Mouse (Mus musculus) heart, postnatal 36 days (tissue): ENCODE results near the gene Slc25a44. TPM values are rescaled to one million over a fixed set of nuclear protein-coding genes. Genes with fewer than 3 reads are reported as not detected.
"Not testable (repeated sequence)": the region's sequence is repeated elsewhere in the genome, so short reads cannot be mapped to it uniquely, and the experiment has no call there.

ENCODE experiments used
- DNase-seq, 2 experiments: peaks; one replicate each; pipeline ENCODE4 v3.0.0; 2021 to 2022
- intact Hi-C: fragments of 180-260 bp; cut with DNase I; formaldehyde crosslinking; loops from one replicate; pipeline ENCODE4 v1.15.1; 2025
- microRNA-seq, 2 experiments: library from miRNA; unstranded; fragments of <30 nt; microRNA quantifications; one replicate each; pipeline ENCODE4 v1.2.0; 2021; ENCODE audit warnings: borderline number of aligned reads in 2 of 2
- total RNA-seq, 2 experiments: library from RNA; stranded (reverse); gene quantifications; 2 replicates each; pipeline ENCODE4 v1.2.3; 2021

The Slc25a44 gene
- total RNA-seq, 2 experiments from 2014 or later, result 11.6 to 15.6 TPM

- intact Hi-C loops, DNase-seq: not testable (repeated sequence)
Observed at GRCm38 (mm10) chr3:88375750-88376626, 49.0 kb downstream of the Slc25a44 start.

DNA sequence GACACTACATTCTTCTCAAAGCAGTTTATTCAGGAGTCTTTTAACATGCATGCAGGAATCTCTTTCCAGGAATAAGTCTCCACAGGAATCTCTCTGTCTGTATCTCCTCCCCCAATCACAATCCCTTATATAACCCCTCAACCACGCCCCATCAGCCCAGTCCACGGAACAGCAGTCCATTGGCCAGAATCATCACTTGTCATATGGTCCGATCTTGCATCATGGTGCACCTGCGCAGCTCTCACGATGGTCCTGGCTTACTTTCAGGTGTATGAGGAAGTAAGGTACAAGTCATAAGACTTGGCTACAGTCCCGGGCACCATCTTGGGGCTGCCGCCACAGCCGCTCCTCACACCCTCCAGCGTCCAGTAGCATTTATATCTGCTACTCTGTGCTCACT is 52.3 kb downstream of the Slc25a44 start, which contains the start of gene Bglap3:
Gene Bglap3 (minus strand): TSS at position 101 of the 400 bp plus-strand sequence.
- intact Hi-C loops, DNase-seq: not testable (repeated sequence)

DNA sequence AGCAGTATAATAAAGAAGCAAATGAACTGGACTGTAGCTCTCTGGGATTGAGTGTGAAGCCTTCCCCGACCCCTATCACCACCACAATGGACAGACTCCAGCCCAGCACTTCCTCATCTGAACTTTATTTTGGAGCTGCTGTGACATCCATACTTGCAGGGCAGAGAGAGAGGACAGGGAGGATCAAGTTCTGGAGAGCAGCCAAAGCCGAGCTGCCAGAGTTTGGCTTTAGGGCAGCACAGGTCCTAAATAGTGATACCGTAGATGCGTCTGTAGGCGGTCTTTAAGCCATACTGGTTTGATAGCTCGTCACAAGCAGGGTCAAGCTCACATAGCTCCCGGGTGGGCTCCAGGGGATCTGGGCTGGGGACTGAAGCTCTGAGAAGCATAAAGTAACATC is 56.4 kb downstream of the Slc25a44 start:
- DNase-seq, intact Hi-C loops: not testable (repeated sequence)

- intact Hi-C loops, DNase-seq: not testable (repeated sequence)
Observed at GRCm38 (mm10) chr3:88367517-88367916, 57.4 kb downstream of the Slc25a44 start.

GRCm38 (mm10) chr3:88366830-88367428 is 58.0 kb downstream of the Slc25a44 start:
- DNase-seq, result peak in 1 of 2 experiments; percentile 19
- intact Hi-C loops, result not testable (repeated sequence)

GRCm38 (mm10) chr3:88365705-88366361 is 59.1 kb downstream of the Slc25a44 start:
- intact Hi-C loops, result no loop called here
- DNase-seq, result no peak

DNA sequence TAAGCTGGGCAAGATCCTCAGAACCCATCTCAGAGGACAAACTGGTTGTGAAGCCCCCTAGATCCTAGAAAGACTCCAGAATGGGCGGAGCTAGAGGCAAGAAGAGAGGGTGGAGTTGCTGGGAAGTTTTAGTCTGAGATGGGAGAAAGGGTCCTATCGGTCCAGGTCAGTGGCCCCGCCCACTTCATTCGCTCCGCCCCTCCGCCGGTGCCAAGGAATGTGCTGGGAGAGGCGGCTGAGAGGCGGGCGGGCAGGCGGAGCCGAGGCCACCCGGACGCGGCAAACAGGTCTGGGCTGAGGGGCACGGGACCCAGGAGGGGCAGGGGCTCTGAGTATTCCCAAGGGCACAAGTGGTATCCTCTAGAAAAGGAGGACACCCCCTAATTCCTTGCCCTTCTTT is 60.6 kb downstream of the Slc25a44 start, which contains the start of gene Paqr6:
Gene Paqr6 (plus strand): TSS at position 248 of the 400 bp plus-strand sequence.
- peak; percentile 59 to 74 for DNase-seq
- intact Hi-C loops, result no loop called here

- no peak for DNase-seq
- intact Hi-C loops, result no loop called here
Observed at GRCm38 (mm10) chr3:88363700-88364099, 61.2 kb downstream of the Slc25a44 start.

- intact Hi-C loops, result no loop called here
- DNase-seq, result no peak
Observed at GRCm38 (mm10) chr3:88361612-88362313, 63.2 kb downstream of the Slc25a44 start.

DNA sequence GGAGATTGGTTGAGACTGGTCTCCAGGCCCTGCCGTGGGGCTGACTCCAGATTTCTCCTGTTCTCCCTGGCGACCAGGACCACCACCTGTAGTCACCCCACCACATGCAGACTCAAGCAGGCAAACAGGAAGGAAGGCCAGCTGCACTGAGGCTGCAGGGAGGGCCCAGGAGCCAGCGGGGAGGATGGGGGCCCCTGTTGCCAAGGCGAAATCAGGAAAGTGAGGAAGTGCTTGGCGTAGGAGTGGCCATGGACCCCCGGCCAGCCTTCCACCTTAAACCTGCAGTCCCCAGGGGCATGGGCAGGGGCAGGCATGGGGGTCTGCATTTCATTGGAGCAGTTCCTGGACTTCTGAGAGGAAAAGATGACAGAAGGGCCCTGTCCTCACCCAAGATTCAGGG is 63.8 kb downstream of the Slc25a44 start:
- intact Hi-C loops, result no loop called here
- no peak for DNase-seq

Small RNA genes lying within 50 kb of the gene (microRNA-seq; reads per million reads assigned to microRNA genes)
- 0 to 0.67 reads per million in 2 experiments for gene Mir7011

Other genes starting within 250 kb of the Slc25a44 start
- not detected for gene Rhbg, start 170.4 kb downstream of the Slc25a44 start, total RNA-seq
- under 1 TPM; 0.33 to 0.43 TPM for gene Gm38392, start 137.9 kb downstream of the Slc25a44 start, total RNA-seq
- gene Tsacc, start 128.1 kb downstream of the Slc25a44 start, total RNA-seq, result 1 to 10 TPM; 5.2 to 6.8 TPM
- gene Cct3, start 128.0 kb downstream of the Slc25a44 start, total RNA-seq, result 100 to 1,000 TPM; 164 to 174 TPM
- 10 to 100 TPM; 87.9 to 88.4 TPM for gene Glmp, start 100.1 kb downstream of the Slc25a44 start, total RNA-seq
- gene Tmem79, start 89.0 kb downstream of the Slc25a44 start, total RNA-seq, result 1 to 10 TPM; 1.1 to 2.1 TPM
- gene Smg5, start 88.9 kb downstream of the Slc25a44 start, total RNA-seq, result 10 to 100 TPM; 38.7 to 42.7 TPM
- gene Paqr6, start 60.6 kb downstream of the Slc25a44 start, total RNA-seq, result 1 to 10 TPM in 1 of 2 experiments, under 1 TPM in 1; 0.46 to 1.2 TPM
- not detected for gene Bglap3, start 52.4 kb downstream of the Slc25a44 start, total RNA-seq
- not detected for gene Bglap2, start 46.4 kb downstream of the Slc25a44 start, total RNA-seq
- not detected for gene Bglap, start 40.7 kb downstream of the Slc25a44 start, total RNA-seq
- gene Pmf1, start 14.8 kb downstream of the Slc25a44 start, total RNA-seq, result 10 to 100 TPM; 14.5 to 18.3 TPM
- gene Sema4a, start 36.0 kb upstream of the Slc25a44 start, total RNA-seq, result 1 to 10 TPM; 3.1 to 3.6 TPM
- gene Lmna, start 84.8 kb upstream of the Slc25a44 start, total RNA-seq, result 100 to 1,000 TPM; 121 to 130 TPM
- gene Mex3a, start 107.3 kb upstream of the Slc25a44 start, total RNA-seq, result under 1 TPM; 0.22 to 0.58 TPM
- not detected for gene Rab25, start 123.2 kb upstream of the Slc25a44 start, total RNA-seq
- 10 to 100 TPM; 94.6 to 99.1 TPM for gene Lamtor2, start 127.9 kb upstream of the Slc25a44 start, total RNA-seq
- gene Ubqln4, start 128.6 kb upstream of the Slc25a44 start, total RNA-seq, result 10 to 100 TPM; 65.0 to 75.6 TPM
- gene Ssr2, start 150.7 kb upstream of the Slc25a44 start, total RNA-seq, result 10 to 100 TPM; 70.7 to 73.8 TPM
- 10 to 100 TPM; 42.2 to 51.1 TPM for gene Arhgef2, start 180.8 kb upstream of the Slc25a44 start, total RNA-seq
- gene Rxfp4, start 228.0 kb upstream of the Slc25a44 start, total RNA-seq, result under 1 TPM in 1 of 2 experiments, not detected in 1; 0.22 TPM